ENCODE assay signal across 9 mouse cellular contexts in genomic region chr1:118916477-118917075, GRCm38 (mm10).
DNase-seq lines count a peak whose midpoint lies in the region; ATAC-seq and TF ChIP-seq lines count a peak whose summit lies in the region.
"Had no signal": no experiment of that assay in that cellular context is flagged by ENCODE, and none has a peak within 500 bp of the region (broad histone marks: within the 10 kb centered on the region; RNA-seq: fewer than 3 reads in every experiment).

No protein-coding gene starts in this region.

- no peaks in the 10 kb centered on the region for H3K36me3 ChIP-seq in hindbrain, embryonic 14.5 days (replicated peaks; ENCODE audit: control insufficient read depth, insufficient read depth)
- no peaks in the 10 kb centered on the region for H3K36me3 ChIP-seq in midbrain, postnatal 0 days (ENCODE audit: insufficient read depth, low read length)

- no peak overlapping the region for H3K4me3 ChIP-seq in hindbrain, embryonic 14.5 days (replicated peaks; ENCODE audit: low read length)
- no peak overlapping the region for H3K4me3 ChIP-seq in midbrain, postnatal 0 days (ENCODE audit: low read depth, low read length)
- H3K4me3 ChIP-seq: embryonic facial prominence, embryonic 13.5 days had no signal

- no peak overlapping the region for H3K4me2 ChIP-seq in hindbrain, embryonic 14.5 days (replicated peaks)
- H3K4me2 ChIP-seq in midbrain, postnatal 0 days (ENCODE audit: low read depth, low read length, poor library complexity, severe bottlenecking) = no peak overlapping the region
- H3K4me2 ChIP-seq: embryonic facial prominence, embryonic 13.5 days had no signal

- H3K9ac ChIP-seq in hindbrain, embryonic 14.5 days = no peak overlapping the region
- H3K9ac ChIP-seq in midbrain, postnatal 0 days (replicated peaks; ENCODE audit: low read length, poor library complexity, severe bottlenecking) = no peak overlapping the region
- H3K9ac ChIP-seq: embryonic facial prominence, embryonic 13.5 days had no signal

- WGBS in hindbrain, embryonic 14.5 days = 34% methylated on average over 12 of the region's 12 CpGs
- WGBS in midbrain, postnatal 0 days = 54% methylated on average over 12 of the region's 12 CpGs

- H3K9me3 ChIP-seq in hindbrain, embryonic 14.5 days (ENCODE audit: control insufficient read depth, low read length) = no peaks in the 10 kb centered on the region
- H3K9me3 ChIP-seq in midbrain, postnatal 0 days (ENCODE audit: low read length) = no peaks in the 10 kb centered on the region
- H3K9me3 ChIP-seq: embryonic facial prominence, embryonic 13.5 days had no signal

- DNase-seq in cerebellum, postnatal 14 days = peak; percentile 67 to 69
- no peak for DNase-seq in cerebellum, adult 18-20 months
- DNase-seq in embryo, embryonic 10 days (ENCODE audit: low spot score) = peak; percentile 61
- no peak for DNase-seq in hindbrain, embryonic 14.5 days (ENCODE audit: low spot score)
- DNase-seq in midbrain, postnatal 0 days (ENCODE audit: low spot score) = peak; percentile 77
- DNase-seq in B cell, adult 2 months = no peak
- no peak for DNase-seq in kidney, postnatal 10 days
- no peak for DNase-seq in kidney, adult 8-10 months

- 0 out of 2 replicates have a peak overlapping the region, but pooled peaks have one; percentile 4 for H3K27ac ChIP-seq in hindbrain, embryonic 14.5 days
- H3K27ac ChIP-seq in midbrain, postnatal 0 days (ENCODE audit: low read depth, low read length) = no peak overlapping the region
- H3K27ac ChIP-seq: embryonic facial prominence, embryonic 13.5 days had no signal

- peak; percentile 51 for ATAC-seq in hindbrain, embryonic 14.5 days (ENCODE audit: low FRiP score)
- ATAC-seq in midbrain, postnatal 0 days (ENCODE audit: low FRiP score) = no peak; the same call in 1 of the 2 replicates

- no peaks in the 10 kb centered on the region for H3K27me3 ChIP-seq in hindbrain, embryonic 14.5 days (ENCODE audit: control insufficient read depth, insufficient read depth, low read length)
- H3K27me3 ChIP-seq in midbrain, postnatal 0 days (ENCODE audit: insufficient read depth, low read length) = no peaks in the 10 kb centered on the region
- H3K27me3 ChIP-seq: embryonic facial prominence, embryonic 13.5 days had no signal

- no peak for TF ChIP-seq CTCF in midbrain, postnatal 0 days (IDR thresholded peaks at IDR 0.05)

- H3K4me1 ChIP-seq in hindbrain, embryonic 14.5 days (replicated peaks; ENCODE audit: control insufficient read depth, insufficient read depth, low read length) = peaks cover 13% of the 10 kb centered on the region
- H3K4me1 ChIP-seq in midbrain, postnatal 0 days (ENCODE audit: insufficient read depth, low read length) = peaks cover 3% of the 10 kb centered on the region; the same call in 1 of the 2 replicates

Comparison
In these comparisons a context has a peak if more than half of its experiments do, and no peak if none do; other contexts are left out.
1. DNase-seq: peak in cerebellum, postnatal 14 days (2 of 2), embryo, embryonic 10 days (single experiment) and midbrain, postnatal 0 days (single experiment); none in cerebellum, adult 18-20 months (0 of 2), hindbrain, embryonic 14.5 days (single experiment), B cell, adult 2 months (0 of 2), kidney, postnatal 10 days (single experiment) and kidney, adult 8-10 months (0 of 2).